Mouse (Mus musculus): ENCODE results near the gene Defb26. TPM values are rescaled to one million over a fixed set of nuclear protein-coding genes. Genes with fewer than 3 reads are reported as not detected.

The Defb26 gene
- polyA plus RNA-seq (2015; fragmentation: Nextera tagmentation; extraction: Ambion mirVana) = not detected in 2 replicates

GRCm38 (mm10) chr2:152511592-152511991 is at the start of gene Defb26:
Gene Defb26, minus strand, starts transcription at chr2:152511692.
- Histone ChIP-seq H3K27ac (no peak within 1 kb of the TSS), H3K9ac (no peak within 1 kb of the TSS), H3K4me3 (no peak within 1 kb of the TSS), H3K4me2 (no peak within 1 kb of the TSS), H3K4me1 (no peaks in the 10 kb centered on the region), H3K27me3 (no peaks in the 10 kb centered on the region), H3K36me3 (no peaks in the 10 kb centered on the region), H3K9me3 (no peaks in the 10 kb centered on the region)
- ATAC-seq (ENCODE audit: borderline replicate concordance, extremely low read depth, low FRiP score, low TSS enrichment) = no peak
- whole genome bisulfite sequencing = 93% methylated on average over 1 of the region's 1 CpGs

GRCm38 (mm10) chr2:152556655-152557054 is 45.2 kb upstream of the Defb26 start:
- Histone ChIP-seq H3K4me2 (no peak overlapping the region), H3K9me3 (no peaks in the 10 kb centered on the region)

GRCm38 (mm10) chr2:152553774-152554423 is 42.4 kb upstream of the Defb26 start:
- no peaks in the 10 kb centered on the region for H3K27me3 ChIP-seq

More at GRCm38 (mm10) chr2:152556655-152557054, 45.2 kb upstream of the Defb26 start:
- H3K9ac ChIP-seq = no peak overlapping the region
- H3K27ac ChIP-seq = no peak overlapping the region
- H3K4me3 ChIP-seq = no peak overlapping the region
- H3K4me1 ChIP-seq = 0 out of 2 replicates have a peak, but pooled peaks cover 3% of the 10 kb centered on the region
- WGBS = 76% methylated on average over 7 of the region's 7 CpGs
- no peak for ATAC-seq (ENCODE audit: borderline replicate concordance, extremely low read depth, low FRiP score, low TSS enrichment)
- no peaks in the 10 kb centered on the region for H3K36me3 ChIP-seq
- H3K27me3 ChIP-seq = no peaks in the 10 kb centered on the region

GRCm38 (mm10) chr2:152548124-152548523 is 36.6 kb upstream of the Defb26 start:
- Histone ChIP-seq H3K27me3 (no peaks in the 10 kb centered on the region), H3K36me3 (no peaks in the 10 kb centered on the region), H3K27ac (no peak overlapping the region), H3K4me3 (no peak overlapping the region), H3K4me1 (no peaks in the 10 kb centered on the region), H3K4me2 (no peak overlapping the region), H3K9me3 (no peaks in the 10 kb centered on the region), H3K9ac (no peak overlapping the region)
- ATAC-seq (ENCODE audit: borderline replicate concordance, extremely low read depth, low FRiP score, low TSS enrichment) = no peak
- 52% methylated on average over 5 of the region's 5 CpGs for WGBS

More at GRCm38 (mm10) chr2:152553774-152554423, 42.4 kb upstream of the Defb26 start:
- Histone ChIP-seq H3K9me3 (no peaks in the 10 kb centered on the region), H3K27ac (no peak overlapping the region), H3K4me3 (no peak overlapping the region), H3K36me3 (no peaks in the 10 kb centered on the region), H3K4me2 (peak overlapping the region; percentile 34), H3K4me1 (0 out of 2 replicates have a peak, but pooled peaks cover 3% of the 10 kb centered on the region), H3K9ac (no peak overlapping the region)
- WGBS = 10% methylated on average over 16 of the region's 16 CpGs
- no peak for ATAC-seq (ENCODE audit: borderline replicate concordance, extremely low read depth, low FRiP score, low TSS enrichment)

GRCm38 (mm10) chr2:152544691-152545090 is 33.2 kb upstream of the Defb26 start:
- Histone ChIP-seq H3K27ac (no peak overlapping the region), H3K9ac (no peak overlapping the region), H3K4me2 (no peak overlapping the region), H3K27me3 (no peaks in the 10 kb centered on the region), H3K9me3 (no peaks in the 10 kb centered on the region), H3K36me3 (no peaks in the 10 kb centered on the region), H3K4me1 (no peaks in the 10 kb centered on the region), H3K4me3 (no peak overlapping the region)
- 15% methylated on average over 4 of the region's 4 CpGs for WGBS
- no peak for ATAC-seq (ENCODE audit: borderline replicate concordance, extremely low read depth, low FRiP score, low TSS enrichment)

- no peak for ATAC-seq (ENCODE audit: borderline replicate concordance, extremely low read depth, low FRiP score, low TSS enrichment)
- Histone ChIP-seq H3K27me3 (no peaks in the 10 kb centered on the region), H3K4me3 (no peak overlapping the region), H3K9ac (no peak overlapping the region), H3K36me3 (no peaks in the 10 kb centered on the region), H3K4me1 (no peaks in the 10 kb centered on the region), H3K27ac (no peak overlapping the region), H3K9me3 (no peaks in the 10 kb centered on the region), H3K4me2 (no peak overlapping the region)
- 57% methylated on average over 4 of the region's 4 CpGs for WGBS
Measured at GRCm38 (mm10) chr2:152543478-152543877, 32.0 kb upstream of the Defb26 start.

GRCm38 (mm10) chr2:152542897-152543296 is 31.4 kb upstream of the Defb26 start:
- WGBS = 70% methylated on average over 2 of the region's 2 CpGs
- H3K27ac ChIP-seq = no peak overlapping the region

GRCm38 (mm10) chr2:152541979-152542378 is 30.5 kb upstream of the Defb26 start:
- no peak overlapping the region for H3K4me2 ChIP-seq
- H3K9ac ChIP-seq = no peak overlapping the region
- H3K4me3 ChIP-seq = no peak overlapping the region
- no peaks in the 10 kb centered on the region for H3K4me1 ChIP-seq
- no peak overlapping the region for H3K27ac ChIP-seq
- no peaks in the 10 kb centered on the region for H3K36me3 ChIP-seq
- H3K9me3 ChIP-seq = no peaks in the 10 kb centered on the region
- H3K27me3 ChIP-seq = no peaks in the 10 kb centered on the region
- ATAC-seq (ENCODE audit: borderline replicate concordance, extremely low read depth, low FRiP score, low TSS enrichment) = no peak
- 79% methylated on average over 9 of the region's 9 CpGs for WGBS

More at GRCm38 (mm10) chr2:152542897-152543296, 31.4 kb upstream of the Defb26 start:
- no peaks in the 10 kb centered on the region for H3K27me3 ChIP-seq
- no peak for ATAC-seq (ENCODE audit: borderline replicate concordance, extremely low read depth, low FRiP score, low TSS enrichment)
- no peaks in the 10 kb centered on the region for H3K36me3 ChIP-seq
- no peak overlapping the region for H3K4me3 ChIP-seq
- H3K9me3 ChIP-seq = no peaks in the 10 kb centered on the region
- no peaks in the 10 kb centered on the region for H3K4me1 ChIP-seq
- no peak overlapping the region for H3K9ac ChIP-seq
- no peak overlapping the region for H3K4me2 ChIP-seq

- 49% methylated on average over 13 of the region's 13 CpGs for WGBS
- no peak for ATAC-seq (ENCODE audit: borderline replicate concordance, extremely low read depth, low FRiP score, low TSS enrichment)
- Histone ChIP-seq H3K36me3 (no peaks in the 10 kb centered on the region), H3K9me3 (no peaks in the 10 kb centered on the region), H3K27me3 (no peaks in the 10 kb centered on the region), H3K9ac (no peak within 1 kb of the TSS), H3K4me3 (no peak within 1 kb of the TSS), H3K4me2 (no peak within 1 kb of the TSS), H3K4me1 (no peaks in the 10 kb centered on the region), H3K27ac (no peak within 1 kb of the TSS)
Measured at GRCm38 (mm10) chr2:152539944-152540710, 28.6 kb upstream of the Defb26 start, which contains the start of gene Defb29. Gene Defb29, minus strand, starts transcription at chr2:152540098.

GRCm38 (mm10) chr2:152517981-152518380 is 6.5 kb upstream of the Defb26 start, which contains the start of gene Defb28:
Gene Defb28, plus strand, starts transcription at chr2:152518255.
- WGBS = 74% methylated on average over 4 of the region's 4 CpGs
- Histone ChIP-seq H3K27ac (no peak within 1 kb of the TSS), H3K36me3 (no peaks in the 10 kb centered on the region), H3K9me3 (no peaks in the 10 kb centered on the region), H3K4me3 (no peak within 1 kb of the TSS), H3K27me3 (no peaks in the 10 kb centered on the region), H3K9ac (no peak within 1 kb of the TSS), H3K4me1 (no peaks in the 10 kb centered on the region), H3K4me2 (no peak within 1 kb of the TSS)
- no peak for ATAC-seq (ENCODE audit: borderline replicate concordance, extremely low read depth, low FRiP score, low TSS enrichment)

- Histone ChIP-seq H3K4me1 (no peaks in the 10 kb centered on the region), H3K4me2 (no peak overlapping the region), H3K9ac (no peak overlapping the region), H3K27ac (no peak overlapping the region), H3K9me3 (no peaks in the 10 kb centered on the region), H3K27me3 (no peaks in the 10 kb centered on the region), H3K4me3 (no peak overlapping the region), H3K36me3 (no peaks in the 10 kb centered on the region)
- ATAC-seq (ENCODE audit: borderline replicate concordance, extremely low read depth, low FRiP score, low TSS enrichment) = no peak
- 42% methylated on average over 4 of the region's 4 CpGs for WGBS
Measured at GRCm38 (mm10) chr2:152516084-152516483, 4.6 kb upstream of the Defb26 start.

- H3K27me3 ChIP-seq = no peaks in the 10 kb centered on the region
- 68% methylated on average over 2 of the region's 2 CpGs for WGBS
Measured at GRCm38 (mm10) chr2:152503950-152504349, 7.5 kb downstream of the Defb26 start.

More at GRCm38 (mm10) chr2:152503950-152504349, 7.5 kb downstream of the Defb26 start:
- ATAC-seq (ENCODE audit: borderline replicate concordance, extremely low read depth, low FRiP score, low TSS enrichment) = no peak
- H3K4me2 ChIP-seq = no peak overlapping the region
- no peak overlapping the region for H3K27ac ChIP-seq
- H3K9me3 ChIP-seq = no peaks in the 10 kb centered on the region
- no peak overlapping the region for H3K9ac ChIP-seq
- no peak overlapping the region for H3K4me3 ChIP-seq
- no peaks in the 10 kb centered on the region for H3K4me1 ChIP-seq
- no peaks in the 10 kb centered on the region for H3K36me3 ChIP-seq
